Mouse (Mus musculus) G1E (cell line): ENCODE measurements around the gene S100pbp.

Experiments used
- CTCF ChIP-seq: IDR thresholded peaks from 2 replicates; pipeline ENCODE4 v1.5.1; 2012; ENCODE audit warnings: low read depth, low read length, inconsistent platforms, mixed read lengths
- GATA1 ChIP-seq: IDR thresholded peaks from 2 replicates; pipeline ENCODE4 v1.6.1; 2012; ENCODE audit warnings: borderline replicate concordance, low read length, inconsistent platforms, mixed read lengths
- GATA2 ChIP-seq: IDR thresholded peaks from 2 replicates; pipeline ENCODE4 v1.6.1; 2012; ENCODE audit warnings: low read depth, low read length, inconsistent platforms, borderline replicate concordance
- POLR2AphosphoS5 ChIP-seq: IDR thresholded peaks from 2 replicates; pipeline ENCODE4 v1.6.1; 2012; ENCODE audit warnings: low read depth, low read length, inconsistent platforms; ENCODE audit not compliant: insufficient replicate concordance
- TAL1 ChIP-seq: conservative IDR thresholded peaks from 2 replicates; pipeline ENCODE4 v1.6.1; 2012; ENCODE audit warnings: low read depth, low read length, inconsistent platforms, mixed read lengths

DNA sequence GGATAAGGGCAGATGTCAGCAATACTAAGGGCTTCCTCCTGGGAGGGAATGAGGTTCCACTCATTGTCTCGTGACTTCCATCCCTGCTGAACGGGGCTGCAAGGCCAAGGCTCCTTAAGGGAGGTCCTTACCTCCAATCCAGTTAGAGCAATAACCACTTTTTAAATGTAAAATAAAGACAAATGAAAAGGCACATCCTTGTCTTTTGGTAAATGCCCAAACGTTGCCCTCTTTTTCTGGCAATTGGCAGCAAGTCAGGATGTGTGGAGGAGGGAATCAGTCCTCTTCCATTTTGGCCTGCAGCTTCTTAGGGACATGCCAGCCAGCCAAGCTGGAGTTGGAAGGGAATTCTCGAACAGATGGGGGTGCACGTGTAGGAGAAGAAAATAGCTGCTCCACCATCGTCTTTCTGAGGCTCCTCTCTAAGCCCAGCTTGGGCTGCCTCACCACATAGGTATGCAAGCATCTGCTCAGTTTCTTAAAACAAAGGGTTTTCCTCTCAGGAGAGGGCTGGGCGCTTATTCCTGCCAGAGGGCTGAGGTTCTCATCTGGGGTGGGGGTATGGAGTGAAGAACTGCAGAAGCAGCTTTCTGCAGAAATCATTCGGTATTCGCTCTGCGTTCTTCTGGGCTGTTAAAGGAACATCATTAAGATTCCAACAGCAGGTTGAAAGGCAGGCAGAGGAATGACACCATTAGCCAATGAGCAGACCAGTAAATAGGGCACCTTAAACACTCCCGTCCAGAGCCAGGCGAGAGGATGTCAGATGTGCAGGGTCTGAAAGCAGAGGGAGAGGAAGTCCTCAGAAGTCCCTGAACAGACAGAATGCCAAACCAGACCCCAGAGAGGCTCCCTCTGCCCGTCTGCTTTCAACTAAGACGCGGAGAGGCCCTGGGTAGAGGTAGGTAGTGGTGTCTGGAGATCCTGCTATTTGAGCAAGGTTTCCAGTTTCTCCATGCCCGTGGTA lies 44.8 kb downstream of the S100pbp start:
- no peak for TF ChIP-seq CTCF
- no peak for TF ChIP-seq POLR2AphosphoS5
- TF ChIP-seq GATA1, result no peak
- TF ChIP-seq TAL1, result no peak
- TF ChIP-seq GATA2, result no peak
